Mouse (Mus musculus): ENCODE measurements at regions not wholly inside any gene's neighbourhood (a gene's known extent, or its start where the extent isn't known, plus 50 kb on each side); places are given as distances from the start of the nearest gene placed in this dataset.

GRCm38 (mm10) chr8:23360850-23361274, 949.7 kb downstream of the Mrps31 start:
- TF ChIP-seq CTCF (IDR thresholded peaks at IDR 0.05; ENCODE audit: low read depth), result no peak
- no peak for TF ChIP-seq EP300 (optimal IDR thresholded peaks at IDR 0.05)
